Mouse (Mus musculus) urinary bladder, postnatal 36 days (tissue): ENCODE data around the gene Cnrip1.
A peak's percentile ranks its signal among the peaks of the same experiment; 100 is the strongest.
"Not testable (repeated sequence)": the region's sequence is repeated elsewhere in the genome, so short reads cannot be mapped to it uniquely, and the experiment has no call there.

Source experiments
- DNase-seq, 2 experiments: peaks; one replicate each; pipeline ENCODE4 v3.0.0; 2022; ENCODE audit warnings: low spot score in 2 of 2, mixed read lengths in 1 of 2

Gene Cnrip1

GRCm38 (mm10) chr11:17051545-17052475, at the start of gene Cnrip1, which contains the start of gene Plek:
TSS of gene Cnrip1 (plus strand) at chr11:17051586.
TSS of gene Plek (minus strand) at chr11:17052381.
- DNase-seq: peak; percentile 18 to 60

DNA sequence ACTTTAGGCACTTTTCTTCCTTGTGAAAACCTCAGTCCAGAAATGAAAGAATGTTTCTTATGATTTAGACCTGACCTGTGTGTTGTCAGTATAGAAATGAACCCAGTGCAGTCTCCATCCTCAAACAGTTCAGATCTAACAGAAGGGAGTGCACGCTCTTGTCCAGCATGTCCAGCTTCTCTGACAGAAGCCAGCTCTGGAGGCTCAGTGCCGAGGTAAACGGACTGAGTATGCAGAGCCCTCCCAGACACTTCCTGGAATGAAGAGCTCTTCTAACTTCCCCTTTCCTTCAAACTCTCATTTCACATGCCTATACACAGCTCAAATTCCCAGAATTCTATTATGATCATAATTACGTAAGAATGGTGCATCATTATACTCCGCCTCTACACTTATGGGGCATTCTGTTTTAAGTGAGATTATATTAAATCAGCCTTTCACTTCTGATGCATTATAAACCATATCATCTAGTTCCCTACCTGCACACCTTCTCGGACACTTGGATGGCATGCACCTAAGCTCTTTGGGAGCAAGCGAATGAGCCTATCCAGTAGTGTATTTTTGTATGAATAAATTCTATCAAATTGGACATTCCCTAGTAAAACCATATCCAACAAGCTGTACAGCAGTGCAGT, 48.5 kb upstream of the Cnrip1 start:
- DNase-seq: no peak

DNA sequence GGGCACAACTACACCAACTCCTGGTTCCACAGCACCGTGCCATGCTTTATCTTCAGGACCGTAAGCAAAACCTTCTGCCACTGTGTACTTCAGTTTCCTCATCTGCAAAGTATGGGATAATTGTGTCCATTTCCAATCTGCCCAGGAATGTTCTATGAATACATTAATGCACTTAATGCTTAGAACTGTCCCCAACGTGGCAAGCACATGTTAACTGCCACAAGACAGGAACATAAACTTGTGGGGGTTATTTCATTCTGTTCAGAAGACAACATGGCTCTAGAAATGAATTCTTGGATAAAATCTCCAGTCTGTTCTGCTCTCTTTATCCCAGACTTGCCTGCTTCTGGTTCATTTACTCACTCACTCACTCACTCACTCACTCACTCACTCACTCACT, 47.6 kb upstream of the Cnrip1 start:
- DNase-seq: no peak

DNA sequence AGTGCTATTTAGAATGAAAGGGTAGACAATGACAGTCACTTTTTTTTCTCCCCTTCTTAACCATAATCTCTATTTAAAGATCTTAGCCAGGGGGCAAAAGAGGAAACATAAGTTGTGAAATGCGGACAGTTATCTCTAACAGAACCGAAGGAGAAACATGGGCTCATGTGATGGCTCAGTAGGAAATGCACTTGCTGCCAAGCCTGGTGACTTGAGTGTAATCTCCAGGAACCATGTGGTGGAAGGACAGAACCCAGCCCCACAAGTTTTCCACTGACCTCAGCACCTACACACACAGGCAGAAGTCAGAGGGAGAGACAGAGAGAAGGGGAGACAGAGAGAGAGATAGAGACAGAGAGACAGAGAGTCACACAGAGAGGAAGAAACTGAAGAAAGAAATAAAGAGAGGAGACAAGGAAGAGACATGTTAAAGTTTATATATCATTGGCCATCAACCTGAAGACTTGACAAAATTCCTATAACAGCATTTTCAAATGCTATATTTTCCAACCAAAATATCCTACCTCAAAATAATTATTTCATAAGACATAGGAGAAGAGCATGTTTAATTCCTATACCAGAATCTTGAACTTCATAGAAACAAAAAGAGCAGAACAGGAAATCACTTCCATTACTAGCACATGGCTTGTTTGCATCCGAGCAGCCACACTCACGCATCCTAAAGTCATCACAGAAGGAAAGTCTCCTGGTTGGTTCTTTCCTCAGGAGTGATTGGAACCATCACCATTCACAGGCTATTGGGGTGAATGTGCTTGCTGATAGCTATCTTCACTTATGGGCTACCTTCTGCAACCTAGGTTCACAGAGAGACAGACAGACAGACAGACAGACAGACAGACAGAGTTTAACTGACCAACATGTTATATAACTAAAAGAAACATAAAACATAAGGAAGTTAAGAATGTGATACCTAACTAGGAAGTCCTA, 46.2 kb upstream of the Cnrip1 start:
- DNase-seq: no peak

DNA sequence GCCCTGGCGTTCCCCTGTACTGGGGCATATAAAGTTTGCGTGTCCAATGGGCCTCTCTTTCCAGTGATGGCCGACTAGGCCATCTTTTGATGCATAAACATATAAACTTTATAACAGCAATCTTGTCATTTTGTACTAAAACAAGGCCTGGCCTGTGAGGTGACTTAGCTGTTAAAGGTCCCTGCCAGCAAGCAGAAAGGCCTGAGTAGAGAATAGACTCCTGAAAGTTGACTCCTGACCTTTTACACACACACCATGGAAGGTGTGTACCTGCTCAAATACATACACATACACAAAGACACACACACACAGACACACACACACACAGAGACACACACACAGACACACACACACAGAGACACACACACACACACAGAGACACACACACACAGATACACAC, 44.9 kb upstream of the Cnrip1 start:
- not testable (repeated sequence) for DNase-seq

GRCm38 (mm10) chr11:17007517-17008173, 43.7 kb upstream of the Cnrip1 start:
- DNase-seq: no peak

GRCm38 (mm10) chr11:17008498-17008941, 42.9 kb upstream of the Cnrip1 start:
- no peak for DNase-seq

GRCm38 (mm10) chr11:17012948-17013347, 38.4 kb upstream of the Cnrip1 start:
- no peak for DNase-seq

DNA sequence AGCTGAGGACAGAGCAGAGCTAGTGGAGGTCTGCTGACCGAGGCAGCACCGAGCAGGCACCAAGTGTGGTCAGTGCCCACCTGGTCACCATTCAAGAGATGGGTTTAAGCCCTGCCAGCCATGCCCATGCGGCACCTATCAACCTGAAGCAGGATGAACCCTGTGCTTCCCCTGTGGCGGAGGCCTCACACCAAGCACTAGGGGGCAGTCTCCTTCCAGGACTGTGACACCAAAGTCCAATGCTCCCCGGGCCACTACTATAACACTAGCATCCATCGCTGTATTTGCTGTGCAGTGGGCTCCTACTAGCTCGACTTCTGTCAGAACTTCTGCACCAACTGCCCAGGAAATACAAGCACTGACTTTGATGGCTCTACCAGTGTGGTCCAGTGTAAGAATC, 32.1 kb upstream of the Cnrip1 start:
- no peak for DNase-seq

- DNase-seq: no peak
Measured at GRCm38 (mm10) chr11:17023206-17023605, 28.2 kb upstream of the Cnrip1 start.

- DNase-seq: no peak
Measured at GRCm38 (mm10) chr11:17023984-17024383, 27.4 kb upstream of the Cnrip1 start.

- DNase-seq: no peak
Measured at GRCm38 (mm10) chr11:17045806-17046205, 5.6 kb upstream of the Cnrip1 start.

GRCm38 (mm10) chr11:17052476-17053049, 1.2 kb downstream of the Cnrip1 start:
- no peak for DNase-seq

DNA sequence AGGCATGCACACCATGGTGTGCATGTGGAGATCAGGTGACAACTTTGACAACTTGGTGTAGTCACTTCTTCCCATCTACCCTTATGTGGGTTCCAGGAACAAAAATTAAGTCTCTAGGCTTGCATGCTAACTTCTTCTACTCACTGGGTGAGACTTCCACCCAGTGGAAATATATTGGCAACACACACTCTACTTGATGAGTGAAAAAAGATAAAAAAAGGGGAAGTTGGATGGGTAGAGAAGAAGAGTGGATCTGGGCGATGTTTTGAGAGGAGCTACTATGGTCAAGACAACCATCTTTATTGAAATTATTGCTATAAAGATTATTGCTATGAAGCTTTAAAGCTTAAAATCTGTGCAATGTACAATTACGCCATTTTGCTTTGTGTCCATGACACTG, 18.0 kb downstream of the Cnrip1 start:
- DNase-seq: not testable (repeated sequence)

- no peak for DNase-seq
Measured at GRCm38 (mm10) chr11:17075656-17076055, 24.3 kb downstream of the Cnrip1 start.

GRCm38 (mm10) chr11:17082086-17082485, 30.7 kb downstream of the Cnrip1 start:
- DNase-seq: no peak

DNA sequence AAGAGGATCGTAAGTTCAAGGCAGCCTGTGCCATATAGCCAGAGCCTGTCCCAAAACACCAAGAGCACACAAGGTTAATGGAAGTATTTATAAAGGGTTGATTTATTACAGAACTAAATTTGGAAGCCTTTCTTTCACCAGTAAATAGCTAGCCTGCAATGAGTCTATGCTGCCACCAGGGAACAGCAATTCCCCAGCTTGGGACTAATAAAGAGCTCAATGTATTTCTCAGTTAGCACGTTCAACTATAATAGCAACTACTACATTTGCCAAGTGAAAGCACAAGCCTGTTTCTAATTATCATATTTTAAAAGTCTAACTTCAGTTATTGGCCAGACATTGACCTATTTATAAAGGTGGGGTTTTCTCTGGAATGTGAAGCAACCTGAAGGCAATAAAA, 31.6 kb downstream of the Cnrip1 start:
- DNase-seq: no peak

DNA sequence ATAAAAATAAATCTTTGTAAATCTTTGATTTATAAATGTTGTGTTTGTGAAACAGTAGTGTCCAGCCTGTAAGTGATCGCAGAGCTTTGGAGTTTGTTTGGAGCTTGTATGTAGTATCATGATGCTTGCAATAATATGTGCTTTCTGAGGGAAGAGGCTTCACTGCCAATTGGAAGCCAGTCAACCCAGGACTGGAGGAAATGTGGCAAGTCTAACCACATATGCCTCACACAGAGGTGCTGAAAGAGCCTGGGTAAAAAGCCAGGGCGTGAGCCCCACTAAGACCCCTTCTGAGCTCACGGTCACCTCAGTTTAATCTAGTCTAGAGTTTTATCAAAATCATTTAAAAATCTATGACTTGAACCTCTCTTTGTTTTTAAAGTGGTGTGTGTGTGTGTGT, 32.1 kb downstream of the Cnrip1 start:
- no peak for DNase-seq

- no peak for DNase-seq
Measured at GRCm38 (mm10) chr11:17083866-17084265, 32.5 kb downstream of the Cnrip1 start.

DNA sequence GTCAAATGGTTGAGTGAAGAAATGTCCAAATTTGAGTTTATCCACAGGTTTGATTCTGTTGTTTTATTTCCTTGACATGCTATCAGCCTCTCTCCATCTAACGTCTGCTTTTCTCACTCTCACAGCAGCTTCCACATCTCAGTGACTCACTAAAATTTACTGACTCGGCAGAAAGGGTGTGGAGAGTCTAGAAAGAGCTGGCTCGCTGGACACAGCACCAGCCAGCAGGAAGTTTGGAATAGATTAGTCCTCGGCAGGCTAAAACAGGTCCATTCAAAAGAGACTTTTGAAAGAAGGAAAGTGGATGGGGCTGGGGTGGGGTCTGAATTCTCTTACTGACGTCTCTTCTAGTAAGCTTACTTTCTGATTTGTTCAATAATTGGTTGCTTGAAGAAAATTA, 34.7 kb downstream of the Cnrip1 start:
- peak in 1 of 2 experiments; percentile 4 for DNase-seq

- no peak for DNase-seq
Measured at GRCm38 (mm10) chr11:17106936-17107335, 55.5 kb downstream of the Cnrip1 start.
